Mouse (Mus musculus): ENCODE measurements around the gene Ptprd.

DNA sequence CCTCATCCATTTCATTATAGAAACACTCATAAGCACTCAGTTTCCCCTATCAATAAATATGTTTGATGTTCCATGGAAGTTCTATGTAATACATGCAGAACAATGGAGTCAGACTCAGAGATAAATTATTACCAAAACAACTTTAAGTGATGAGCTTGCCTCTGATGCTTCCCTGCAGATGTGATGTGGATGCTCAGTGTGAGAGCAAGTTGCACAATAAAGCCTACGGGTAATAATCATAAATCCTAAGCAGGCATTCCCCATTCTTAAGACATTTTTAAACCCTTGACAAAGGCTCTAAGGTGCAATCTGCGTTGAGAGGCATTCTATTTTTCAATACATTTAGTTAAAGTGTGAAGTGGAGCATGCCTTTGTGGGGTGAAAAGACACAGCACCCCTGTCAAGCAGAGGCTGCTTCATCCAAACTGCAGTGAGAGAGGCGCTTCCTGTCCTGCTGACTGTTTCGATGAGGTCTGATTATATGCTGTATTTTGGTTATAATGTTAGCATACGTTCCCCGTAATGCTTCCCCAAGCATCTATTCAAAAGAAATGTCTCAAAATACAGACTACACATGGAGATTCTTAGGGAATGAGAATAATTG lies 969.8 kb downstream of the Ptprd start:
- TF ChIP-seq POLR2AphosphoS2 (IDR thresholded peaks at IDR 0.05; ENCODE audit: low read length) (no peak), POLR2A (IDR thresholded peaks at IDR 0.05; ENCODE audit: control insufficient read depth in 1 of 2, insufficient read depth in 1 of 2, low read depth in 1 of 2, low read length in 2 of 2, poor library complexity in 1 of 2) (no peak), UBTF (IDR thresholded peaks at IDR 0.05; ENCODE audit: borderline replicate concordance, insufficient read depth, low read depth, low read length) (no peak), EP300 (IDR thresholded peaks at IDR 0.05; ENCODE audit: low read depth in 1 of 2, low read length in 2 of 2) (no peak), USF2 (IDR thresholded peaks at IDR 0.05; ENCODE audit: borderline replicate concordance in 1 of 2, insufficient read depth in 1 of 2, low read depth in 1 of 2, low read length in 2 of 2) (no peak), CTCF (IDR thresholded peaks at IDR 0.05 in 2 of 3, conservative IDR thresholded peaks at IDR 0.05 in 1 of 3; ENCODE audit: control insufficient read depth in 1 of 3, insufficient read depth in 1 of 3, low read depth in 2 of 3, low read length in 3 of 3, poor library complexity in 1 of 3, severe bottlenecking in 1 of 3) (no peak), MYB (IDR thresholded peaks at IDR 0.05; ENCODE audit: low read depth, low read length) (no peak), RAD21 (IDR thresholded peaks at IDR 0.05; ENCODE audit: low read depth, low read length) (no peak), ZC3H11A (IDR thresholded peaks at IDR 0.05; ENCODE audit: low read depth, low read length) (no peak), MEF2A (IDR thresholded peaks at IDR 0.05; ENCODE audit: extremely low read depth, insufficient replicate concordance, low read depth, low read length, poor library complexity, severe bottlenecking) (no peak), GABPA (IDR thresholded peaks at IDR 0.05; ENCODE audit: low read depth, low read length) (no peak), ZNF384 (IDR thresholded peaks at IDR 0.05; ENCODE audit: low read depth, low read length) (no peak)

Data from MEL (cell line).